In the genomic region with DNA sequence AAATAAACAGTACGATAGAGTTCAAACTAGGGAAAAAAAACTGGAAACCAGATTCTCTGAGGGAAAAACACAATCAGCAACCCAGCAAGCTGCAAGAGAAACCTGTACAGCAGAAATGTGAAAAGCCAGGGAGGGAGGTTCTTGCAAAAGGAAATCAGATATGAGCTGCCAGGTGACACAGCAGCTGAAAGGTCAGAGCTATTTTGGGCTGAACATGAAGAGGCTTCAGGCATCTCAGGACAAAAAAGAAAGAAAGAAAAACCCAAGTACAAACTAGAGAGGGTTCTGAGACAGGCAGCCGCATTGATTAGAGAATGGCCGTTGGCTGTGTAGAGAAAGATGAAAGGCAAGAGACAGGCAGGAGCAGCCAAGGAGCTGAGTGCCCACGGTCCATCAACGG, we compare ENCODE assay signal across 16 mouse cellular contexts.
A peak's percentile ranks its signal among the peaks of the same experiment; 100 is the strongest.
DNase-seq lines count a peak whose midpoint lies in the region; ATAC-seq and TF ChIP-seq lines count a peak whose summit lies in the region.
"Had no signal": no experiment of that assay in that cellular context is flagged by ENCODE, and none has a peak within 500 bp of the region (broad histone marks: within the 10 kb centered on the region; RNA-seq: fewer than 3 reads in every experiment).

No protein-coding gene starts in this region.

- intact Hi-C loops in heart, adult 2 months (cut with DNase I), result no loop called here
- intact Hi-C loops in heart, postnatal 10 days (cut with DNase I), result no loop called here

- TF ChIP-seq EP300 in heart, adult 2 months (IDR thresholded peaks at IDR 0.05; ENCODE audit: insufficient read depth, low read depth, low read length), result no peak

- H3K79me2 ChIP-seq in heart, adult 2 months (replicated peaks; ENCODE audit: control insufficient read depth, insufficient read depth, low read length), result no peaks in the 10 kb centered on the region

- H3K36me3 ChIP-seq in heart, embryonic 11.5 days (ENCODE audit: control insufficient read depth, insufficient read depth, low read length), result no peaks in the 10 kb centered on the region
- H3K36me3 ChIP-seq in heart, adult 2 months (ENCODE audit: control insufficient read depth, insufficient read depth, low read length), result no peaks in the 10 kb centered on the region
- no peaks in the 10 kb centered on the region for H3K36me3 ChIP-seq in lung, embryonic 14.5 days (ENCODE audit: insufficient read depth)

- H3K4me2 ChIP-seq in heart, embryonic 11.5 days, result peak overlapping the region; percentile 39
- H3K4me2 ChIP-seq in lung, embryonic 14.5 days, result no peak overlapping the region

- 0 out of 2 replicates have a peak overlapping the region, but pooled peaks have one; percentile 6 for H3K27ac ChIP-seq in heart, embryonic 11.5 days (ENCODE audit: low read depth, low read length)
- H3K27ac ChIP-seq in heart, adult 2 months, result no peak overlapping the region
- no peak overlapping the region for H3K27ac ChIP-seq in lung, embryonic 14.5 days (ENCODE audit: low read depth)
- H3K27ac ChIP-seq: hindbrain, postnatal 0 days; stomach, postnatal 0 days had no signal

- peak; percentile 14 for DNase-seq in adrenal gland, adult 2 months
- DNase-seq in adrenal gland, postnatal 10 days, result no peak
- DNase-seq in heart, adult 2 months, result no peak
- peak; percentile 13 for DNase-seq in lung, embryonic 14.5 days
- no peak for DNase-seq in lung, postnatal 10 days
- peak; percentile 12 for DNase-seq in heart, postnatal 10 days
- DNase-seq in urinary bladder, adult 2 months (ENCODE audit: low spot score), result no peak
- DNase-seq: cerebellum, adult 18-20 months; liver, postnatal 0 days; lung, postnatal 4 days; thymus, postnatal 25 days had no signal

- no peaks in the 10 kb centered on the region for H3K27me3 ChIP-seq in heart, embryonic 11.5 days (ENCODE audit: control insufficient read depth, insufficient read depth, low read length)
- H3K27me3 ChIP-seq in heart, adult 2 months (ENCODE audit: control insufficient read depth, insufficient read depth, low read length), result no peaks in the 10 kb centered on the region
- H3K27me3 ChIP-seq in lung, embryonic 14.5 days (ENCODE audit: insufficient read depth, low read length), result no peaks in the 10 kb centered on the region
- H3K27me3 ChIP-seq: CH12.LX had no signal

- no peak for ATAC-seq in heart, embryonic 11.5 days (replicated peaks; ENCODE audit: insufficient number of reproducible peaks, low FRiP score, low TSS enrichment)
- ATAC-seq in lung, embryonic 14.5 days (ENCODE audit: insufficient read depth), result no peak
- ATAC-seq: forebrain, embryonic 16.5 days; hindbrain, postnatal 0 days; liver, postnatal 0 days had no signal

- H3K4me3 ChIP-seq in heart, embryonic 11.5 days (ENCODE audit: low read depth, low read length), result no peak overlapping the region
- no peak overlapping the region for H3K4me3 ChIP-seq in heart, adult 2 months
- H3K4me3 ChIP-seq in lung, embryonic 14.5 days (ENCODE audit: low read depth, low read length), result no peak overlapping the region

- no peaks in the 10 kb centered on the region for H3K9me3 ChIP-seq in heart, embryonic 11.5 days (replicated peaks; ENCODE audit: control insufficient read depth, low read length)
- H3K9me3 ChIP-seq in lung, embryonic 14.5 days (ENCODE audit: low read depth, low read length), result no peaks in the 10 kb centered on the region

- H3K4me1 ChIP-seq in heart, embryonic 11.5 days (ENCODE audit: control insufficient read depth, insufficient read depth, low read length), result peaks cover 4% of the 10 kb centered on the region
- no peaks in the 10 kb centered on the region; the same call in 1 of the 2 replicates for H3K4me1 ChIP-seq in heart, adult 2 months (ENCODE audit: control insufficient read depth, insufficient read depth, low read length)
- H3K4me1 ChIP-seq in lung, embryonic 14.5 days (ENCODE audit: insufficient read depth), result peaks cover 5% of the 10 kb centered on the region; the same call in 1 of the 2 replicates

- 24% methylated on average over 5 of the region's 5 CpGs for WGBS in heart, embryonic 11.5 days (ENCODE audit: insufficient replicate concordance)
- WGBS in heart, adult 2 months, result 51% methylated on average over 5 of the region's 5 CpGs
- 15% methylated on average over 5 of the region's 5 CpGs for WGBS in lung, embryonic 14.5 days

- no peak for TF ChIP-seq POLR2A in heart, adult 2 months (IDR thresholded peaks at IDR 0.05; ENCODE audit: insufficient read depth, low read depth, low read length)

- H3K9ac ChIP-seq in heart, embryonic 11.5 days (ENCODE audit: low read depth, low read length), result no peak overlapping the region
- no peak overlapping the region for H3K9ac ChIP-seq in heart, adult 2 months (ENCODE audit: low read depth, low read length)
- no peak overlapping the region for H3K9ac ChIP-seq in lung, embryonic 14.5 days
- H3K9ac ChIP-seq: liver, postnatal 0 days had no signal

- TF ChIP-seq CTCF in heart, adult 2 months (IDR thresholded peaks at IDR 0.05), result no peak
- TF ChIP-seq CTCF in lung, embryonic 14.5 days (IDR thresholded peaks at IDR 0.05; ENCODE audit: low read depth), result no peak

Comparison
In these comparisons a context has a peak if more than half of its experiments do, and no peak if none do; other contexts are left out.
1. DNase-seq: peak in adrenal gland, adult 2 months (single experiment), lung, embryonic 14.5 days (single experiment) and heart, postnatal 10 days (2 of 2); none in adrenal gland, postnatal 10 days (single experiment), heart, adult 2 months (0 of 2), lung, postnatal 10 days (single experiment) and urinary bladder, adult 2 months (single experiment).